Comparison of ENCODE assay signal across 8 mouse cellular contexts in genomic region chr9:62811516-62812121, GRCm38 (mm10). TPM values are rescaled to one million over a fixed set of nuclear protein-coding genes. Genes with fewer than 3 reads are reported as not detected.
DNase-seq lines count a peak whose midpoint lies in the region; ATAC-seq and TF ChIP-seq lines count a peak whose summit lies in the region.

Gene Fem1b (minus strand): TSS chr9:62811934.

- peak; percentile 91 for DNase-seq in c-Kit-positive CD71-positive TER-119-positive erythroid progenitor cells, embryonic 14.5 days (ENCODE audit: low spot score)
- DNase-seq in heart, postnatal 10 days, result peak; percentile 93 to 95
- peak; percentile 44 for DNase-seq in large intestine, adult 2 months (ENCODE audit: low read depth, low spot score)
- peak; percentile 90 for DNase-seq in liver, postnatal 0 days
- peak; percentile 88 for DNase-seq in testis, postnatal 10 days (ENCODE audit: low spot score)

- H3K36me3 ChIP-seq in E14TG2a.4 (ENCODE audit: insufficient read depth, low read length), result peaks cover 30% of the 10 kb centered on the region
- no peaks in the 10 kb centered on the region for H3K36me3 ChIP-seq in forebrain, embryonic 12.5 days (replicated peaks)
- H3K36me3 ChIP-seq in liver, postnatal 0 days (replicated peaks; ENCODE audit: insufficient read depth, low read length), result no peaks in the 10 kb centered on the region
- H3K36me3 ChIP-seq in neural tube, embryonic 14.5 days (ENCODE audit: control insufficient read depth, insufficient read depth, low read length), result no peaks in the 10 kb centered on the region

- no peak for TF ChIP-seq EP300 in liver, postnatal 0 days (IDR thresholded peaks at IDR 0.05; ENCODE audit: low read depth)

- H3K4me2 ChIP-seq in forebrain, embryonic 12.5 days, result peak within 1 kb of the TSS; percentile 96
- peak within 1 kb of the TSS; percentile 92 for H3K4me2 ChIP-seq in liver, postnatal 0 days (ENCODE audit: low read depth, low read length)
- peak within 1 kb of the TSS; percentile 60 for H3K4me2 ChIP-seq in neural tube, embryonic 14.5 days (ENCODE audit: low read depth, low read length)

- no peak for TF ChIP-seq CTCF in E14TG2a.4 (conservative IDR thresholded peaks at IDR 0.05; ENCODE audit: low read length)
- no peak for TF ChIP-seq CTCF in liver, postnatal 0 days (IDR thresholded peaks at IDR 0.05; ENCODE audit: low read depth)

- peak within 1 kb of the TSS; percentile 96 for H3K27ac ChIP-seq in forebrain, embryonic 12.5 days
- H3K27ac ChIP-seq in liver, postnatal 0 days (ENCODE audit: low read depth), result peak within 1 kb of the TSS; percentile 87
- peak within 1 kb of the TSS; percentile 92 for H3K27ac ChIP-seq in neural tube, embryonic 14.5 days (ENCODE audit: low read depth, low read length)

- peak within 1 kb of the TSS; percentile 94 for H3K9ac ChIP-seq in forebrain, embryonic 12.5 days
- peak within 1 kb of the TSS; percentile 97 for H3K9ac ChIP-seq in liver, postnatal 0 days (replicated peaks)
- H3K9ac ChIP-seq in neural tube, embryonic 14.5 days (replicated peaks; ENCODE audit: low read depth, low read length), result peak within 1 kb of the TSS; percentile 97

- intact Hi-C loops in heart, postnatal 10 days (cut with DNase I), result no loop called here

- peak within 1 kb of the TSS; percentile 98 for H3K4me3 ChIP-seq in E14TG2a.4 (replicated peaks; ENCODE audit: low read length)
- H3K4me3 ChIP-seq in forebrain, embryonic 12.5 days (replicated peaks), result peak within 1 kb of the TSS; percentile 99
- H3K4me3 ChIP-seq in liver, postnatal 0 days (ENCODE audit: low read depth, low read length), result peak within 1 kb of the TSS; percentile 98
- H3K4me3 ChIP-seq in neural tube, embryonic 14.5 days (ENCODE audit: low read depth, low read length), result peak within 1 kb of the TSS; percentile 94

- ATAC-seq in forebrain, embryonic 12.5 days (ENCODE audit: low FRiP score), result peak; percentile 92
- peak; percentile 91 for ATAC-seq in liver, postnatal 0 days
- peak; percentile 92 for ATAC-seq in neural tube, embryonic 14.5 days (ENCODE audit: low read depth)

- WGBS in forebrain, embryonic 12.5 days, result under 1% methylated on average over 68 of the region's 68 CpGs
- under 1% methylated on average over 68 of the region's 68 CpGs for WGBS in large intestine, adult 2 months
- WGBS in liver, postnatal 0 days (ENCODE audit: insufficient replicate concordance), result under 1% methylated on average over 45 of the region's 68 CpGs
- WGBS in neural tube, embryonic 14.5 days, result under 1% methylated on average over 65 of the region's 68 CpGs

- no peaks in the 10 kb centered on the region for H3K9me3 ChIP-seq in E14TG2a.4 (ENCODE audit: low read length)
- no peaks in the 10 kb centered on the region for H3K9me3 ChIP-seq in forebrain, embryonic 12.5 days
- no peaks in the 10 kb centered on the region for H3K9me3 ChIP-seq in liver, postnatal 0 days (ENCODE audit: low read length)
- no peaks in the 10 kb centered on the region for H3K9me3 ChIP-seq in neural tube, embryonic 14.5 days (ENCODE audit: control insufficient read depth, low read length)

- H3K4me1 ChIP-seq in E14TG2a.4 (replicated peaks; ENCODE audit: low read depth, low read length), result peaks cover 67% of the 10 kb centered on the region
- peaks cover 34% of the 10 kb centered on the region for H3K4me1 ChIP-seq in forebrain, embryonic 12.5 days
- peaks cover 32% of the 10 kb centered on the region for H3K4me1 ChIP-seq in liver, postnatal 0 days (ENCODE audit: insufficient read depth)
- H3K4me1 ChIP-seq in neural tube, embryonic 14.5 days (ENCODE audit: control insufficient read depth, insufficient read depth, low read length), result peaks cover 17% of the 10 kb centered on the region

- H3K27me3 ChIP-seq in E14TG2a.4 (ENCODE audit: insufficient read depth, low read length), result no peaks in the 10 kb centered on the region
- no peaks in the 10 kb centered on the region for H3K27me3 ChIP-seq in forebrain, embryonic 12.5 days
- H3K27me3 ChIP-seq in liver, postnatal 0 days (ENCODE audit: insufficient read depth, low read length), result no peaks in the 10 kb centered on the region
- H3K27me3 ChIP-seq in neural tube, embryonic 14.5 days (ENCODE audit: control insufficient read depth, insufficient read depth, low read length), result no peaks in the 10 kb centered on the region

RNA-seq across cellular contexts. Expression of gene Fem1b, which starts in this region (rescaled TPM):
- polyA plus RNA-seq in forebrain, embryonic 12.5 days (2016; fragmentation: Nextera tagmentation; extraction: Ambion mirVana), result 56.6 and 59.0 TPM in 2 replicates
- total RNA-seq in heart, postnatal 10 days (2021), result 10 to 100 TPM; 31.3 to 34.9 TPM
- polyA plus RNA-seq in large intestine, adult 2 months (2012; rRNA removed), result 5.7 and 7.8 TPM in 2 replicates
- polyA plus RNA-seq in liver, postnatal 0 days (2015; fragmentation: Nextera tagmentation; extraction: Ambion mirVana), result 3.7 and 3.8 TPM in 2 replicates
- 77.7 and 90.1 TPM in 2 replicates for polyA plus RNA-seq in neural tube, embryonic 14.5 days (2014; fragmentation: Nextera tagmentation; extraction: Ambion mirVana)

Comparison
In these comparisons a context has a peak if more than half of its experiments do, and no peak if none do; other contexts are left out.
1. Peak in every context shown above with its lines: DNase-seq, ATAC-seq, H3K4me3 ChIP-seq and H3K27ac ChIP-seq.
2. DNase-seq: peak in every context shown above with its lines; median percentile 94 in heart, postnatal 10 days; 91 in c-Kit-positive CD71-positive TER-119-positive erythroid progenitor cells, embryonic 14.5 days; 90 in liver, postnatal 0 days; 88 in testis, postnatal 10 days; 44 in large intestine, adult 2 months.